Mouse (Mus musculus) urinary bladder, postnatal 10 days (tissue): ENCODE results near the gene Ints13.

Source experiments
- DNase-seq: peaks from one replicate; pipeline ENCODE4 v3.0.0; 2022; ENCODE audit warnings: low spot score

The Ints13 gene

GRCm38 (mm10) chr6:146538661-146539060 is 39.0 kb downstream of the Ints13 start:
- no peak for DNase-seq

- DNase-seq, result no peak
Observed at GRCm38 (mm10) chr6:146538071-146538470, 39.6 kb downstream of the Ints13 start.

- DNase-seq, result no peak
Observed at GRCm38 (mm10) chr6:146537111-146537510, 40.5 kb downstream of the Ints13 start.

GRCm38 (mm10) chr6:146535501-146535900 is 42.1 kb downstream of the Ints13 start:
- DNase-seq, result no peak

- no peak for DNase-seq
Observed at GRCm38 (mm10) chr6:146533146-146533545, 44.5 kb downstream of the Ints13 start.

- DNase-seq, result no peak
Observed at GRCm38 (mm10) chr6:146530769-146531168, 46.9 kb downstream of the Ints13 start.

GRCm38 (mm10) chr6:146530363-146530762 is 47.3 kb downstream of the Ints13 start:
- no peak for DNase-seq

GRCm38 (mm10) chr6:146527537-146527936 is 50.1 kb downstream of the Ints13 start:
- DNase-seq, result no peak

- DNase-seq, result no peak
Observed at GRCm38 (mm10) chr6:146525500-146525899, 52.1 kb downstream of the Ints13 start.

GRCm38 (mm10) chr6:146521456-146522245 is 56.0 kb downstream of the Ints13 start:
- no peak for DNase-seq

- DNase-seq, result no peak
Observed at GRCm38 (mm10) chr6:146519019-146519418, 58.6 kb downstream of the Ints13 start.

- no peak for DNase-seq
Observed at GRCm38 (mm10) chr6:146515936-146516335, 61.7 kb downstream of the Ints13 start.

GRCm38 (mm10) chr6:146514531-146514948 is 63.1 kb downstream of the Ints13 start:
- no peak for DNase-seq

- no peak for DNase-seq
Observed at GRCm38 (mm10) chr6:146513899-146514298, 63.7 kb downstream of the Ints13 start.

- no peak for DNase-seq
Observed at GRCm38 (mm10) chr6:146513384-146513783, 64.3 kb downstream of the Ints13 start.

GRCm38 (mm10) chr6:146511511-146511910 is 66.1 kb downstream of the Ints13 start:
- DNase-seq, result no peak

GRCm38 (mm10) chr6:146509891-146510290 is 67.7 kb downstream of the Ints13 start:
- no peak for DNase-seq

GRCm38 (mm10) chr6:146504459-146504858 is 73.2 kb downstream of the Ints13 start:
- no peak for DNase-seq

- no peak for DNase-seq
Observed at GRCm38 (mm10) chr6:146502856-146503255, 74.8 kb downstream of the Ints13 start.

- peak; percentile 49 for DNase-seq
Observed at GRCm38 (mm10) chr6:146501866-146502804, 75.5 kb downstream of the Ints13 start, which contains the start of gene Itpr2. TSS of gene Itpr2 (minus strand) at chr6:146502223.

- DNase-seq, result no peak
Observed at GRCm38 (mm10) chr6:146501316-146501865, 76.2 kb downstream of the Ints13 start.

GRCm38 (mm10) chr6:146500771-146501170 is 76.9 kb downstream of the Ints13 start:
- DNase-seq, result no peak
